Mouse (Mus musculus) layer of hippocampus, adult 2 months (tissue): ENCODE measurements around the gene Mfsd2b. TPM values are rescaled to one million over a fixed set of nuclear protein-coding genes. Genes with fewer than 3 reads are reported as not detected.
A peak's percentile ranks its signal among the peaks of the same experiment; 100 is the strongest.
"Not testable (repeated sequence)": the region's sequence is repeated elsewhere in the genome, so short reads cannot be mapped to it uniquely, and the experiment has no call there.

Experiments
- DNase-seq, 2 experiments: peaks; one replicate each; pipeline ENCODE4 v3.0.0; 2022; ENCODE audit warnings: low spot score in 2 of 2
- H3K27ac ChIP-seq: fragments of 200-600 bp; 2 replicates; pipeline ENCODE4 v1.8.1; 2022
- H3K4me3 ChIP-seq: fragments of 200-600 bp; 2 replicates; pipeline ENCODE4 v1.8.1; 2022; ENCODE audit warnings: mild to moderate bottlenecking
- CTCF ChIP-seq: fragments of 200-600 bp; conservative IDR thresholded peaks from 2 replicates; pipeline ENCODE4 v1.8.1; 2022; ENCODE audit warnings: antibody characterized with exemption, mild to moderate bottlenecking, moderate library complexity
- total RNA-seq, 2 experiments: library from RNA; stranded (reverse); gene quantifications; 2 replicates each; pipeline ENCODE4 v1.2.3; 2021

Gene Mfsd2b
- total RNA-seq, 2 experiments from 2014 or later = 0.59 to 1.00 TPM

DNA sequence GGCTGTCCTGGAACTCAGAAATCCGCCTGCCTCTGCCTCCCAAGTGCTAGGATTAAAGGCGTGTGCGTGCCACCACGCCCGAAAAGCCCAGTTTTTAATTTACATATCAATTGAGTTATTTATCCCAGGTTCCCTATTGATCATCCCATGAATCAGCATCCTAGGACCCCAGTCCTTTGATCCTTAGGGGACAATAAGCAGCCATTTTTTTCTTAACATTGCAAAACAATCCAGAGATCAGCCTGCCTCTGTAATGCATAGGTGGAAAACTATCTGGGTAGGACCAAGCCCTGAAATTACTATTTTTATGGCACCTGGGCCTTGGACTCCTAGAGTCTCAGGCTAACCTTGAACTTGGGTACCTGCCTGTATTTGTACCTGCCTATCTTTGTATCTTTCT is 23.9 kb upstream of the Mfsd2b start:
- H3K4me3 ChIP-seq = no peak overlapping the region
- DNase-seq = no peak
- H3K27ac ChIP-seq = no peak overlapping the region
- no peak for TF ChIP-seq CTCF

GRCm38 (mm10) chr12:4889891-4890290 is 15.7 kb upstream of the Mfsd2b start:
- DNase-seq = no peak
- TF ChIP-seq CTCF = no peak
- no peak overlapping the region for H3K27ac ChIP-seq
- H3K4me3 ChIP-seq = no peak overlapping the region

DNA sequence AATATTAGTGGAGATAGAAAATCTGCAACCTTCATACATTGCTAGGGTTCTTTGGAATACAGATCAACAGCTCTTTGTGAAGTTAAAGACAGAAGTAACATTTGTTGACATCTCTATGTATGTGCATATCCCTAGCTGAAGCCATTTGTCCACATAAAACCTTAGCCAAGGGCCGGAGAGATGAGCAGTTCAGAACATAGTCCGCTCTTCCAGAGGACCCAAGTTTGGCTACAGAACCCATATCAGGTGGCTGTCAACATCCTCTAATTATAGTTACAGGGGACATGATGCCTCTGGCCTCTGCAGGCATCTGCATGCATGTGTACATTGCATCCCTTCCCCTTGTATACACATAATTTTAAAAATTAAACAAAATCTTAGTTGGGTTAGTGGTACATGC is 15.1 kb upstream of the Mfsd2b start:
- no peak for TF ChIP-seq CTCF
- Histone ChIP-seq H3K27ac (no peak overlapping the region), H3K4me3 (no peak overlapping the region)
- no peak for DNase-seq

- no peak overlapping the region for H3K27ac ChIP-seq
- H3K4me3 ChIP-seq = no peak overlapping the region
- no peak for DNase-seq
- no peak for TF ChIP-seq CTCF
Observed at GRCm38 (mm10) chr12:4888739-4889138, 14.6 kb upstream of the Mfsd2b start.

DNA sequence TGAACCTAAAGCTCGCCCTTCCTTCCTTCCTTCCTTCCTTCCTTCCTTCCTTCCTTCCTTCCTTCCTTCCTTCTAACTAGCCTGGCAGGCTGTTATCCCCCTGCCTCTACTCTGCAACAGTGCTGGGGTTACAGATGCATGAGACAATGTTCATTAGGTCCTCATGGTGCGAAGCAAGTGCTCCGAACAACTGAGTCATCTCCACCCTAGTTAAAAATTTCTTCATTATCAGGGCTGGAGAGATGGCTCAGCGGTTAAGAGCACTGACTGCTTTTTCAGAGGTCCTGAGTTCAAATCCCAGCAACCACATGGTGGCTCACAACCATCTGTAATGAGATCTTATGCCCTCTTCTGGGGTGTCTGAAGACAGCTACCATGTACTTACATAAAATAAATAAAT is 12.4 kb upstream of the Mfsd2b start:
- not testable (repeated sequence) for H3K4me3 ChIP-seq, DNase-seq, H3K27ac ChIP-seq

DNA sequence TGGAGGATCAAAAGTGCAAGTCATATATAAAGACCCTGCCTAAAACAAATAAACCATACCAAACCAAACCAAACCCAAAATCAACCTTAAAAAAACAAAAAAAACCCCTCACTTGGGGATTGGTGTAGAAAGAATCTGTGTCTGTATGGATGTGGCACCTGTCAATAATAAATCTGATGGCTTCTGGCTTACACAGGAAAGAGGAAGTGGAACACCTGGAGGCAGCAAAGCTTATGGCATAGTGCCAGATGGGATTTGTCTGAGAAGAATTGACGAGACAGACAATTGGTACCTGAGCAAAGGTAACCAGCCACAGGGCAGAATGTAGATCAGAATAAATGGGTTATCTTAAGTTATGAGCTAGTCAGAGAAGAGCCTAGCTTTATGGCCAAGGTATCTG is 10.9 kb upstream of the Mfsd2b start:
- Histone ChIP-seq H3K4me3 (no peak overlapping the region), H3K27ac (no peak overlapping the region)
- DNase-seq = no peak
- no peak for TF ChIP-seq CTCF

DNA sequence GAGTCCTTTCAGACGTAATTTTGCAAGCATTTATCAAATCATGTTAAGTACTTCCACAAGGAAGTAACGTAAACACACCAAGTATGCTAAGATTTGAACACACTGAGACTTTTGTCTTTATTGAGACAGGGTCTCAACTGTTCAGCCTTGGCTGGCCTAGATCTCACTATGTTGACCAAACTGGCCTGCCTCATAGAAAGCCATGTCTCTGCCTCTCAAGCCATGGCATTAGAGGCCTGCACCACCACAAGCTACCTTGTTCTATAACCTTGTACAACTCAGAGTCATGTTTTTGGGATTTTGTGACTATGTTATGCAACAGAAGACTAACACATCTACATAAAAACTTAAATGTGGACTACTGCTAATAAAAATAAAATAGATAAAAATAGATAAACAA is 7.9 kb upstream of the Mfsd2b start:
- no peak overlapping the region for H3K4me3 ChIP-seq
- DNase-seq = no peak
- TF ChIP-seq CTCF = no peak
- no peak overlapping the region for H3K27ac ChIP-seq

- TF ChIP-seq CTCF = peak; percentile 64
- no peak for DNase-seq
- H3K4me3 ChIP-seq = no peak overlapping the region
- H3K27ac ChIP-seq = no peak overlapping the region
Observed at GRCm38 (mm10) chr12:4879048-4879447, 4.9 kb upstream of the Mfsd2b start.

DNA sequence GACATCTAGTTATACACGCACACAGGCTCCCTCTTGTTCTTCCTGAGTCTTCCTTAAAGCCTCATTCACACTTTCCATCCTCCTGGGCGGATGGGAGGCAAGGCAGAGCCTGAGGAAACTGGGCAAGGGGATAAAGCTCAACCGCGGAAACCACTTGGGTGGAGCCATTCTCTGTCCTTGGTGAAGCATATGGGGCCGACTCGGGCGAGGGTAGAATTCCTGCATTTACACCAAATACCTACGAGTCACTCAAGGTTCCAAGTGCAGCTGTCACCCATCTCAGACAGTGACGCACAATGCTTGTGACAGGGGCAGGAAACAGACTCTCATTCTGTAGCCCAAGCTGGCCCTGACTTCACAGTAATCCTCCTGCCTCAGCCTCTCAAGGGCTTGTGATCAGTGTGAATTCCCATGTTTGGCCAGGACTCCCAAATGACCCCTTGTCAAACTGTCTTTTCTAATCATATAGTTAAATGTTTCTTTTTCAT is 4.2 kb upstream of the Mfsd2b start:
- DNase-seq = no peak
- TF ChIP-seq CTCF = no peak
- Histone ChIP-seq H3K27ac (no peak overlapping the region), H3K4me3 (no peak overlapping the region)

GRCm38 (mm10) chr12:4875623-4876022 is 1.5 kb upstream of the Mfsd2b start:
- Histone ChIP-seq H3K27ac (no peak overlapping the region), H3K4me3 (no peak overlapping the region)
- no peak for DNase-seq
- no peak for TF ChIP-seq CTCF

DNA sequence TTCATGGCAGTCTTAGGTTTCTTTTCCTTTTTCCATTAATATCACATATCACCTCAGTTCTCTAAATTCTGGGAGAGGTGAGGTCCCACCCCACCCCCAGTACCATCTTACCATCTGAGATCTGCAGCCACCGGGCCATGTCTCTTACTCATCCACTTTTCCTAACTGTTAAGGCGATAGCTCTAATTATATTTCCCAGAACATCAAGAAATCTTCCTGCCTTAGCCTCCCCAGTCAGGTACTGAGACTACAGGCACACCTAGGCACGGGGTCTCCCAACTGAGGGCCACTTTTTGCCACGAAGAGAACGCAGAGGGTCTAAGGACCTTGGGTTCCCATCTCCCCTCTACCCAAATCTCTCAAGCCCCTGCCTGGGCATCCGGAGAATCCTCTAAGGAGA is 628 bp downstream of the Mfsd2b start:
- H3K27ac ChIP-seq = no peak overlapping the region
- H3K4me3 ChIP-seq = no peak overlapping the region
- TF ChIP-seq CTCF = no peak
- no peak for DNase-seq

DNA sequence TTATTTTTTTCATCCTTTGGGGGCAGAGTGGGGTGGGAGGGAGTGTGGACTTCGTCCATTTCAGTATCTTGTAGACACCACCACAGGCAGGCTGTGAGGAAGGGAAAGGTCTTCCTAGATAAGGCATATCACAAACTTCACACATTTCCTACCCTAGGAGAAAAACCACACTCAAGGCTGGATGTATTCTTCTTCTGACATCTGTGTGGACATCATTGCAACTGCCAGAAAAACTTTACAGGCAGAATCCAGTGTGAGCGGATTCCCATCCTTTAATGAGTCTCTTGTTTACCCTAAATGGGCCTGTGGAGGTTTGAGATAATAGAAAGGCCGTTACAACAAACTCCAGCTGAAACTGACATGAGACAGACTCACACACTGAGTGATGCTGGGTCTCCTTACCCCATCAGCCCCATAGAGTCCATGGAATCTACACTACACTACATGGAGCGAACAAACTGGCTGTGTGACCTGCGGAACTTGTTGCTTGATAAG is 1.1 kb downstream of the Mfsd2b start:
- DNase-seq = no peak
- H3K27ac ChIP-seq = no peak overlapping the region
- no peak overlapping the region for H3K4me3 ChIP-seq
- no peak for TF ChIP-seq CTCF

DNA sequence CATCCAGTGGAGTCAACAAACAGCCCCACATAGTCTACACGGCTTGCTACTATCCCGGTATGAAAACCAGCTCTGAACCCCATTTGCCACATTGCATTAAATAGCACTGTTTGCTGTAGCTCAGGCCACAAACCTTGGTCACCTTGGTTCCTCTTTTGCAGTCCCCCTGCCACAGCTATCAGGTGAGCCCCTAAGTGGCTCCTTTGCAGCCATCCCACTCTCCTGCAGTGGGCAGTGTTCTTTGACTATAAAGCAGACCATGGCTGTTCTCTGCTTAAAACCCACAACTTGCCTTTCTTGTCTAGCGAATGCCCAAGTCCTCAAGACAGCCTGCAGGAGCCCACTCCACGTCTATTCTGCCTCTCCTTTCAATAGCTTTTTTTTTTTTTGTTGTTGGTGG is 1.9 kb downstream of the Mfsd2b start:
- H3K27ac ChIP-seq = no peak overlapping the region
- TF ChIP-seq CTCF = no peak; the same call in 1 of the 2 replicates
- DNase-seq = no peak
- H3K4me3 ChIP-seq = no peak overlapping the region

- no peak for TF ChIP-seq CTCF
- Histone ChIP-seq H3K27ac (no peak overlapping the region), H3K4me3 (no peak overlapping the region)
- no peak for DNase-seq
Observed at GRCm38 (mm10) chr12:4871260-4871659, 2.9 kb downstream of the Mfsd2b start.

DNA sequence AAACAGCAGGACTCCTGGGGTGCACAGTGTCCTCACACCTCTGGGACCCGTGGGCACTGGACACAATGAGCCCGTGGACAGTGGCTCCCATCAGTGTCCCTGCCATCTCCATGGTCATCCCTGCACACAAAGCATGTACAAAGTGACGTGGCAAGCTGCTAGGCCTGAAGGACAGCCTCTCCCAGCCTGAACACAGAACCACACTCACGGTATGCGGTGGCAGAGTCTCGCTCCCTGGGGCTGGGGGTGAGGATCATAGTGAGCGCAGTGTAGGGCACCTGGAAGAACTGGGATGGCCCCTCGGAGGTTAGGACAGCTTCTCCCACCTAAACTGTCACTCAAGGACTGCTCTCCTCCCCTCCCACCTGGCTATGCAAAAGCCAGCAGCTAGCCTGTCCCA is 5.2 kb downstream of the Mfsd2b start:
- Histone ChIP-seq H3K4me3 (no peak overlapping the region), H3K27ac (no peak overlapping the region)
- TF ChIP-seq CTCF = no peak
- DNase-seq = no peak
